Mouse (Mus musculus): ENCODE results near the gene Kiss1. TPM values are rescaled to one million over a fixed set of nuclear protein-coding genes. Genes with fewer than 3 reads are reported as not detected.

Kiss1 gene
- polyA plus RNA-seq, 1 experiment: not detected

DNA sequence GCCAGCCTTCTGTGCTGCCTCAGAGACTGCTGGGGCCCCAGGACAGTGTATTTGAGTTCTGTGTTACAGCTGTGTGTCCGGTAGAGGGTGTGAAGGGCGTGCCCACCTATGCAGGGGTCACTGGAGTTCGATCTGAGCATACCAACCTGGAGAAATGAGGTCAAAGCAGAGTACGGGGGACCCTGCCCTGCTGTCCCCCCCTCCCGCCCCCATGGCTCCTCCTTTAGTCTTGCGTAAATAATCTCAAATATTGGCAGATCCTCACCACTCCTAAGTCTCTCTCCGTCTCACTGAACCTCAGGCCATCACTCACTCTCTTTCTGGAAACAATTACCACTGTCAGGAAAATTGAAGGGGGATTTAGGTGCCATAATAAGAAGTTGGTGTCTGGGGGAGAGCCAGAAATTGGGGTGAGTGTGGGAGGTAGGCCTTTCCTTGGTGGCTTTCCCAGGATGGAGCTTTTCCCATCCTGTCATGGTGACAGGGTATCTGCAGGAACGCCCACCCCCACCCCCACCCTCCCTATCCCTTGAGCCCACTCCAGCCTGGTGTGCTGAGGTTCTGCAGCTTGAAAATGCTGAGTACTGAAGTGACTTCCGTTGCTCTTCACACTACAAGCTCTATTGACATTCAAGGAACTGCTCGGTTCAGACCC lies 45.4 kb downstream of the Kiss1 start:
- Histone ChIP-seq H3K27ac (ENCODE audit: insufficient read depth, low read length) (no peak overlapping the region), H3K4me1 (ENCODE audit: control insufficient read depth, insufficient read depth, low read length) (no peaks in the 10 kb centered on the region), H3K4me3 (ENCODE audit: insufficient read depth, low read length) (no peak overlapping the region)
- no peak for TF ChIP-seq POLR2A (IDR thresholded peaks at IDR 0.05; ENCODE audit: low read depth, low read length)
- no peak for TF ChIP-seq CTCF (IDR thresholded peaks at IDR 0.05; ENCODE audit: borderline replicate concordance, insufficient read depth, low read length)

DNA sequence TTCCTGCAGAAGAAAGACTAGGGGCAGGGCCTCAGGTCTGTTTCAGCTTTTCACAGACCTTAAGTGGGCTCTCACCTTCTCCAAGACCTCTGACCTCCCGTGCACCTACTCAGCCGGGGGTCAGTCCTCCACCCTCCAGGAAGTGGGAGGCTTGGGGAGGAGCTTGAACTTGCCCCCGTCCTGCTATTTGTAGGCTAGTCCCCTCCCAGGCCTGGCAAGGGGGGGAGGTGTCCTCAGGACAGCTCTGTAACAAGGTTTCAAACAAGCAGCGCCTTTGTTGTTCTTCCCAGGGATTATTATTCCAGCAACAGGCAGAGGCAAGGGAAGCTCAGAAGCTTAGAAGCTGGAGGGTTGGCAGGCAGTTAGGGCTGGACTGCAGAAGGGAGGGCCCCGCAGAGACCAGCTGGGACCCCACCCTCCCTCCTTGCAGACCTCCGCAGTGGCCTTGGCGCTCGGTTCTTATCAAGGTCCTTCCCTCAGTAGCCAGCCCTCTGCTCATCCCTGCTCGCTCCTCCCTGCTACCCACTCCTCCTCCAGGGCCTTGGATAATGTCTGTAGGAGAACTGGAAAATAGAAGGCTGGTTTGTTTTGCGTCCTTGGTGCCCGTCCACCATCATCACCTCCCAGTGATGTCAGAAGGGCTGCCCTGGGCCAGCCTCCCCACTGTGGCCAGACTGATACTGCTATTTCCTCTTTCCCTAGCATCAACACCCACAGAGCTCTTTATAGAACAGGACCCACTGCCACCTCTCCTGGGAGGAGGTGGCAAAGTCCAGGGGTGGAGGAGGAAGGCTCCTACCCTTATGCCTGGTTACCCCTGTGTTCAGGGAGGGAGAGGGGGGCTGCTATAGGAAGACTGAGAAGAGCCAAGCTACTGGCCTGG lies 46.2 kb downstream of the Kiss1 start:
- H3K4me3 ChIP-seq (ENCODE audit: insufficient read depth, low read length): no peak overlapping the region
- no peak overlapping the region for H3K27ac ChIP-seq (ENCODE audit: insufficient read depth, low read length)
- no peaks in the 10 kb centered on the region for H3K4me1 ChIP-seq (ENCODE audit: control insufficient read depth, insufficient read depth, low read length)
- TF ChIP-seq CTCF (IDR thresholded peaks at IDR 0.05; ENCODE audit: borderline replicate concordance, insufficient read depth, low read length): no peak
- no peak for TF ChIP-seq POLR2A (IDR thresholded peaks at IDR 0.05; ENCODE audit: low read depth, low read length)

DNA sequence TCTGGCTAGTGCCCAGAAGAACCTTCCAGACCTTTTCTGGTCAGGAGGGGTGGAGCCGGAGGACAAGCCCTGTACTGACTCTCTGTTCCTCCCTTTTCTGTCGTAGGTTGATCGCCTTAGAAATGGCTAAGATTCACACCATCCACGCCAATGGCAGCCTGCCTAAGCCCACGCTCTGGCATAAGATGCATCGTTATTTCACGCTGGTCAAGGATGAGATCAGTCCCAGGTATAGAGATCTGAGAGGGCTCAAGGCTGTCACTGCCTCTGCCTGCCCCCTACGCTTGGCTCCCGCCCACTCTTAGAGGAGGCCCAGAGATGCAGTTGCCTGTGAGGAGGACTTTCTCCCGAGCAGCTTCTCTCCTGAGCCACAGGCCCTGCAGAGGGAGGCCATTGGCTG lies 47.0 kb downstream of the Kiss1 start:
- Histone ChIP-seq H3K4me3 (ENCODE audit: insufficient read depth, low read length) (no peak overlapping the region), H3K27ac (ENCODE audit: insufficient read depth, low read length) (no peak overlapping the region), H3K4me1 (ENCODE audit: control insufficient read depth, insufficient read depth, low read length) (no peaks in the 10 kb centered on the region)
- TF ChIP-seq POLR2A (IDR thresholded peaks at IDR 0.05; ENCODE audit: low read depth, low read length): no peak
- no peak for TF ChIP-seq CTCF (IDR thresholded peaks at IDR 0.05; ENCODE audit: borderline replicate concordance, insufficient read depth, low read length)

DNA sequence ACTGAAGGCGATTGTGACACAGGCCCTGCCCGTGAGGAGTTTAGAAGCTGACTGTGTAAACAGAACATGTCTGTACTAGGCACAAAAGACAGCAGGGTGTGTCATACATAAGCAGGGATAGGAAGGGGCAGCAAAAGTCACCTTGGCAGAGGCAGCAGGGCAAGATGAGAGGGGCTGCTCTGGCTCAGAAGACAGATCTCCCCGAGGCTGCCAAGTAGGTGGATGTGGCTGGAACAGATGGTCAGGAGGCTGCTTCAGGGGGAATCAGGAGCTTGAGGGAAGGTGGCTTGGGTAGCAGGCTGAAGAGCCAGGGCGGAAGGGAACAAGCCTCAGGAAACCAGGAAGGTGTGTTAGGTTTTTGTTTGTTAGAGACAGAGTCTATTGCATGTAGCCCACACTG lies 48.7 kb downstream of the Kiss1 start:
- no peak for TF ChIP-seq POLR2A (IDR thresholded peaks at IDR 0.05; ENCODE audit: low read depth, low read length)
- no peak for TF ChIP-seq CTCF (IDR thresholded peaks at IDR 0.05; ENCODE audit: borderline replicate concordance, insufficient read depth, low read length)
- H3K27ac ChIP-seq (ENCODE audit: insufficient read depth, low read length): no peak overlapping the region
- no peak overlapping the region for H3K4me3 ChIP-seq (ENCODE audit: insufficient read depth, low read length)
- H3K4me1 ChIP-seq (ENCODE audit: control insufficient read depth, insufficient read depth, low read length): no peaks in the 10 kb centered on the region

GRCm38 (mm10) chr1:133371431-133371830 lies 49.8 kb downstream of the Kiss1 start:
- no peaks in the 10 kb centered on the region for H3K4me1 ChIP-seq (ENCODE audit: control insufficient read depth, insufficient read depth, low read length)
- H3K4me3 ChIP-seq (ENCODE audit: insufficient read depth, low read length): no peak overlapping the region
- TF ChIP-seq POLR2A (IDR thresholded peaks at IDR 0.05; ENCODE audit: low read depth, low read length): no peak
- no peak for TF ChIP-seq CTCF (IDR thresholded peaks at IDR 0.05; ENCODE audit: borderline replicate concordance, insufficient read depth, low read length)
- H3K27ac ChIP-seq (ENCODE audit: insufficient read depth, low read length): no peak overlapping the region

DNA sequence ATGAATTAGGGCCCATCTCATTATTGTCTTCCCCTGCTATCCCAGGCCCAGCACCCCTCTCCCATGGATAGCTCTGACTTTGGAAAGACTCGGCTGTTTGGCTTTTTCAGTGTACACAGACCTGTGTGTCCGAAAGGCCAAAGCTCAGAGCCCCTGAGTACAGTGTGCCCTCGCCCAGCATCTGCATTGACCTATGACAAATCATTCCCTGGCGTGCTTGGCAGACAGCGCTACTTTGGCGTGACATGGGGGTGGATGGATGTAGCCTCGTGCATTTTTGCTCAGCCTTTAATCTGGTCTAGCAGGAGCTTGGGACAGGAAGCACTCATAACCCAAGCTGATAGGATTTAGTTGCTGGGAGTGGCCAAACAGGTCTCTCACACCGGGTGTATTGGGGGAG lies 50.4 kb downstream of the Kiss1 start:
- Histone ChIP-seq H3K27ac (ENCODE audit: insufficient read depth, low read length) (no peak overlapping the region), H3K4me1 (ENCODE audit: control insufficient read depth, insufficient read depth, low read length) (no peaks in the 10 kb centered on the region), H3K4me3 (ENCODE audit: insufficient read depth, low read length) (no peak overlapping the region)
- no peak for TF ChIP-seq POLR2A (IDR thresholded peaks at IDR 0.05; ENCODE audit: low read depth, low read length)

DNA sequence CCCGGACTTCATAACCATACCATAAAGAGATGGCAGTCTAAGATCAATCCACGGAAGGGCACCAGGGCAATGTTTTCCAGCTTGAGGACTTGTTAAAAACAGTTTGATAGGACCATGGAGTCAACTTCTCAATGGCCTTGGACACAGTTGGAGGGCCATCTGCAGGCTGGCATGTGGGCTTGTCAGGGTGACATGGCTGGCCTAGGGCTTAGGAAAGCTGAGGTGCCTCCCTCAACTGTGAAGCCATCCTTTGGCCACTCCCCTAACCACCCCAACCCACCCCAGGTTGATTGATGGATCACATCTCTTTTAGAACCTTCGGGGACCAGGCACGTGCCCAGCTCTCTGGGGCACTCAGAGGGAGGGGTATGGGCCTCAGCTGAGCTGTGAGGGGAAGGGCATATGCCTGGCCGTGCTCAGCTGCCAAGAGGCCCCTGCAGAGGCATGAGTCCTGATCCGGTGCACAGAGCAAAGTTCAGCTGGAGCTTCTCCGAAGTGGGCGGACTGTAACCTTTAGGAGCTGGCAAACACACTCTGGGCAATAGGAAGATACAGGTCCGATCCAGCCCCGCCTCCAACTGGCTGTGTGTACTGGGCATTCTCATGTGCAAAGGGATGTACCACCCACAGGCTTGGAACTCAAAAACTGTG lies 54.1 kb downstream of the Kiss1 start:
- Histone ChIP-seq H3K4me1 (ENCODE audit: control insufficient read depth, insufficient read depth, low read length) (no peaks in the 10 kb centered on the region), H3K27ac (ENCODE audit: insufficient read depth, low read length) (no peak overlapping the region), H3K4me3 (ENCODE audit: insufficient read depth, low read length) (no peak overlapping the region)
- TF ChIP-seq POLR2A (IDR thresholded peaks at IDR 0.05; ENCODE audit: low read depth, low read length) (no peak), CTCF (IDR thresholded peaks at IDR 0.05; ENCODE audit: borderline replicate concordance, insufficient read depth, low read length) (no peak)

DNA sequence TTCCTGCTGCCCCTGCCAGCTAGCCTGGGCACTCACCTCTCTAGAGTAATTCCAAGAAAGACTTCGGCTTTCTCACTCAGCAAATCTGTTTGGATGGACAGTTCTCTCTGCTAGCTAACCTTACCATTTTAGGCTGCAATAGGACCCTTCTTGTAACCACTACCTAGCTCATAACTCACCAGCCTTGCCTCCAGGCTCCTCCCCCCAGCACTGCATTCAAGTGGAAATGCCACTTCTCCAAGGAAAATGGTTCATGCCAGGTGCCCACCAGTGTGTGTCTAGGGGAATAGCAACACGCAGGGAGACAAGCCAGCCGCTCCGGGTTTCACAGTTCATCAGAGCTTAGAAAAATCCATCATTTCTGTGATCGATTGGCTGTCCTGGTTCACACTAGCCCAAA lies 55.9 kb downstream of the Kiss1 start:
- H3K4me3 ChIP-seq (ENCODE audit: insufficient read depth, low read length): no peak overlapping the region
- H3K27ac ChIP-seq (ENCODE audit: insufficient read depth, low read length): no peak overlapping the region
- TF ChIP-seq CTCF (IDR thresholded peaks at IDR 0.05; ENCODE audit: borderline replicate concordance, insufficient read depth, low read length) (no peak), POLR2A (IDR thresholded peaks at IDR 0.05; ENCODE audit: low read depth, low read length) (no peak)
- no peaks in the 10 kb centered on the region for H3K4me1 ChIP-seq (ENCODE audit: control insufficient read depth, insufficient read depth, low read length)

Other genes starting within 250 kb of the Kiss1 start
- 55.8 and 63.3 TPM in 2 replicates for gene Ppp1r15b, start 190.7 kb upstream of the Kiss1 start, polyA plus RNA-seq (2011; ENCODE audit: insufficient read length, low read depth, missing spikeins)
- gene Plekha6, start 157.7 kb upstream of the Kiss1 start, polyA plus RNA-seq (2011; ENCODE audit: insufficient read length, low read depth, missing spikeins): 2.6 and 3.6 TPM in 2 replicates
- not detected in 2 replicates for gene Golt1a, start 12.1 kb upstream of the Kiss1 start, polyA plus RNA-seq (2011; ENCODE audit: insufficient read length, low read depth, missing spikeins)
- not detected in 2 replicates for gene Ren1, start 28.6 kb downstream of the Kiss1 start, polyA plus RNA-seq (2011; ENCODE audit: insufficient read length, low read depth, missing spikeins)
- 0.25 TPM in 1 of 2 replicates, not detected in the other for gene Etnk2, start 41.7 kb downstream of the Kiss1 start, polyA plus RNA-seq (2011; ENCODE audit: insufficient read length, low read depth, missing spikeins)
- 1.6 and 2.7 TPM in 2 replicates for gene Sox13, start 102.5 kb downstream of the Kiss1 start, polyA plus RNA-seq (2011; ENCODE audit: insufficient read length, low read depth, missing spikeins)